Mouse (Mus musculus) adrenal gland, postnatal 14 days (tissue): Measurements from ENCODE around the gene Gabpb2. TPM values are rescaled to one million over a fixed set of nuclear protein-coding genes. Genes with fewer than 3 reads are reported as not detected.

Experiments
- DNase-seq: peaks from one replicate; pipeline ENCODE4 v3.0.0; 2021; ENCODE audit warnings: mixed read lengths
- total RNA-seq: library from RNA; stranded (reverse); gene quantifications from 2 replicates; pipeline ENCODE4 v1.2.3, GENCODE M21; 2021

The Gabpb2 gene
- total RNA-seq, 1 experiment from 2014 or later: 22.6 TPM

GRCm38 (mm10) chr3:95194721-95195135 is 23.0 kb downstream of the Gabpb2 start:
- no peak for DNase-seq

- DNase-seq: no peak
These were observed 30.8 kb downstream of the Gabpb2 start for GRCm38 (mm10) chr3:95186888-95187287.

- DNase-seq: no peak
These were observed 31.6 kb downstream of the Gabpb2 start for GRCm38 (mm10) chr3:95186100-95186499.

- no peak for DNase-seq
These were observed 32.7 kb downstream of the Gabpb2 start for GRCm38 (mm10) chr3:95184796-95185577.

- DNase-seq: peak; percentile 51
These were observed 35.9 kb downstream of the Gabpb2 start for GRCm38 (mm10) chr3:95181841-95182240.

- no peak for DNase-seq
These were observed 37.8 kb downstream of the Gabpb2 start for GRCm38 (mm10) chr3:95179890-95180289.

GRCm38 (mm10) chr3:95178948-95179347 is 38.8 kb downstream of the Gabpb2 start:
- DNase-seq: no peak

- no peak for DNase-seq
These were observed 40.1 kb downstream of the Gabpb2 start for GRCm38 (mm10) chr3:95177583-95177982.

GRCm38 (mm10) chr3:95176500-95176899 is 41.2 kb downstream of the Gabpb2 start:
- DNase-seq: no peak

- peak; percentile 91 for DNase-seq
These were observed 43.6 kb downstream of the Gabpb2 start for GRCm38 (mm10) chr3:95174011-95174592.

- DNase-seq: peak; percentile 50
These were observed 44.3 kb downstream of the Gabpb2 start for GRCm38 (mm10) chr3:95173256-95173949.

- DNase-seq: no peak
These were observed 45.0 kb downstream of the Gabpb2 start for GRCm38 (mm10) chr3:95172526-95173255.

- DNase-seq: no peak
These were observed 46.6 kb downstream of the Gabpb2 start for GRCm38 (mm10) chr3:95171105-95171504.

GRCm38 (mm10) chr3:95169996-95170395 is 47.7 kb downstream of the Gabpb2 start:
- DNase-seq: no peak

GRCm38 (mm10) chr3:95164840-95165239 is 52.9 kb downstream of the Gabpb2 start:
- no peak for DNase-seq

- DNase-seq: no peak
These were observed 53.5 kb downstream of the Gabpb2 start for GRCm38 (mm10) chr3:95164256-95164550.

GRCm38 (mm10) chr3:95163419-95164255 is 54.1 kb downstream of the Gabpb2 start:
- no peak for DNase-seq

GRCm38 (mm10) chr3:95162345-95162628 is 55.4 kb downstream of the Gabpb2 start:
- no peak for DNase-seq

- DNase-seq: no peak
These were observed 55.9 kb downstream of the Gabpb2 start for GRCm38 (mm10) chr3:95161618-95162344.

GRCm38 (mm10) chr3:95161041-95161551 is 56.6 kb downstream of the Gabpb2 start:
- DNase-seq: no peak
